Mouse (Mus musculus): ENCODE data around the gene Il9. TPM values are rescaled to one million over a fixed set of nuclear protein-coding genes. Genes with fewer than 3 reads are reported as not detected.
A peak's percentile ranks its signal among the peaks of the same experiment; 100 is the strongest.

Il9 gene
- polyA plus RNA-seq, 1 experiment from 2014 or later: not detected

DNA sequence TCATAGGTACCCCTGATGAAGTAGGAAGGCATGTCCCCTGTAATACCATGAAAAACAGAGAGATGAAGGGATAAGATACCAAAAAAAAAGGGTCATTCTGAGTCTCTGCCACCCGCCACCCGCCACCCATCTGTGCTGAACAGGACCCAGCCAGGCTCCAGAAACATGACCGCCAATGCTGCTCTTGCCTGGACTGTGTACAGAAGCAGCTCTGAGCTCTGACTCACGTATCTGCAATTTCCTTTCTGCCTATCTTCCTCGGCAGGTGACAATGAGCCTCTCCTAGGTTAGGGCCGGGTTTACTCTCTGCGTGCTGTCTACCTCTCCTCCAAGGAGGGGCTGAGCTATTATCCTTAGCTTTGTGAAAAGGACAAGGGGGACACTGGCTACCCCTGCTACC lies 38.6 kb downstream of the Il9 start:
- 80% methylated on average over 7 of the region's 7 CpGs for WGBS
- no peaks in the 10 kb centered on the region for H3K36me3 ChIP-seq
- H3K27me3 ChIP-seq (replicated peaks): peaks cover 26% of the 10 kb centered on the region
- H3K9me3 ChIP-seq (replicated peaks): no peaks in the 10 kb centered on the region
- no peak overlapping the region for H3K4me2 ChIP-seq
- H3K9ac ChIP-seq (replicated peaks): no peak overlapping the region
- no peak overlapping the region for H3K27ac ChIP-seq (replicated peaks)
- H3K4me3 ChIP-seq (replicated peaks): no peak overlapping the region
- peaks cover 8% of the 10 kb centered on the region for H3K4me1 ChIP-seq
- no peak for ATAC-seq (ENCODE audit: low FRiP score)

DNA sequence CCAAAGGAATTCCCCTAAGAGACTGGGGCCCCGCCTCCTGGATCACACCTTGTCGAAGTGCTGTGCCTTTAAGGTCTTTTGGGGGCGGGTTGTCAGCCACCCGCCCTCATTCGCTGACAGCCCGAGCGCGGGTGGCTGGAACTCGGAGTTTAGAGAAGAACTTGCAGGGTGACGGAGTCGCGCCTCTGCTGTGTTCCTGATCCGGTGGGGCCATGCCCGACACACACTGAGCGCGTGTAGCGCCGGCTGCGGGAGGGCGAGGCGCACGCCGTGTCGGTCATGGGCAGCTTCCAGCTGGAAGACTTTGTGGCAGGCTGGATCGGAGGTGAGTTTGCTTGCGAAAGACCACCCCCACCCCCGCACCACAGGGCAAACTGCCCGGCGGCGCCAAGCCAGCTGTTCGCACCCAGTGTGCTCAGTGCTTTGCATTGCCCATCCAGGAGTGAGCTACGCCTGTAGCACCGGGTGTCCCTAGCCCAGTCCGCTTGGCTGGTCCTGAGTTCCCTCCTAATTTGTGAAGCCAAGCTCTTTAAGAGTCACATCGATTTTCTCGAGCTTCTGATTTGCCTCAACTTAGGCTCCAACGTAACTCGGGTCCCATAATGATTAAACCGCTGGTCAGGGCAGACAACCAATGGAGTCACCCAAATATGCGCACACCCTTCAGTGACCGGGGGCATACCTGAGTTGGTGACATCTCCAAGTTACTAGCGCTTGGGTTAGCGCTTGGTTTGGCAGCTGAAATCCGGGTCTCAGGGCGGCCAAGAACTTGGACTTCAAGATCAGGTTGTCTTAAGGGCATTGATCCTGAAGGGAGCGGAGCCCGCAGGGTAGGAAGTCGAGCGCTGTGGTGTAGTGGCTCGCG lies 43.6 kb downstream of the Il9 start, which contains the start of gene Slc25a48:
Gene Slc25a48 (plus strand): TSS at position 145 of the 865 bp plus-strand sequence.
- H3K4me3 ChIP-seq (replicated peaks): peak within 1 kb of the TSS; percentile 34
- H3K9me3 ChIP-seq (replicated peaks): no peaks in the 10 kb centered on the region
- peaks cover 27% of the 10 kb centered on the region for H3K4me1 ChIP-seq
- 0 out of 2 replicates have a peak within 1 kb of the TSS, but pooled peaks have one; percentile 28 for H3K9ac ChIP-seq (replicated peaks)
- 3% methylated on average over 51 of the region's 51 CpGs for WGBS
- peaks cover 54% of the 10 kb centered on the region for H3K27me3 ChIP-seq (replicated peaks)
- ATAC-seq (ENCODE audit: low FRiP score): no peak
- no peaks in the 10 kb centered on the region for H3K36me3 ChIP-seq
- peak within 1 kb of the TSS; percentile 67 for H3K4me2 ChIP-seq
- no peak within 1 kb of the TSS for H3K27ac ChIP-seq (replicated peaks)

DNA sequence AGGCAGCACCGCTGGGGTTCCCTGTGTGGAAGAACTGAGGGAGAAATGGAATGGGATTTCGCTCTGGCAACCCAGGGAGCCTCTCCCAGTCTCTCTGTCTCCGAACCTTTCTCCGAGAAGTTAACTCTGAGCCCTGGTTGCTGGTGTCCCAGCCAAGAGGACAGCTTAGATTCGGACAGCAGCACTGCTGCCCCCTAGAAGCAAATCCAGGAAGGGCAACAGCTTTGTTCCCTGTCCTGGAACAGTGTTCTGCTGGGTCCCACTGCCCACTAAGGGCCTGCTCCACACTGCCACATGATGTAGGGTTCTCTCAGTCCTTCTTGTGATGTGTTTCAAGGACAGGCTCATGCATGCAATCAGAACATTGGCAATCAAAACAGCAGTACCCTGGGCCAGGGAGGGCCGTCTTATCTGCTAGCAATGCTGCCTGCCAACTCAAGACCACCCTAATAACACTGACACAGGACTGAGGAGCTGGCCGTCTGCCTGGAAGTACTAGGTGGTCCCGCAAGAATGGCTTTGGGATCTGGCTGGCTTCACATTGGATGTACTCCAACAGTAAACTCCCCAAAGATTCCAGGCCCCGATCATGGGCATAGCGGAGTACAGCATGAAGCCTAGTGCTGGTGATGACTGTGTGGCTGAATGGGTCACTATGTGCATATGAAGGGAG lies 46.3 kb downstream of the Il9 start:
- no peaks in the 10 kb centered on the region for H3K36me3 ChIP-seq
- no peaks in the 10 kb centered on the region for H3K9me3 ChIP-seq (replicated peaks)
- no peak overlapping the region for H3K27ac ChIP-seq (replicated peaks)
- H3K27me3 ChIP-seq (replicated peaks): peaks cover 52% of the 10 kb centered on the region
- peaks cover 29% of the 10 kb centered on the region for H3K4me1 ChIP-seq
- no peak for ATAC-seq (ENCODE audit: low FRiP score)
- 61% methylated on average over 10 of the region's 10 CpGs for WGBS
- H3K4me3 ChIP-seq (replicated peaks): no peak overlapping the region
- H3K9ac ChIP-seq (replicated peaks): no peak overlapping the region
- no peak overlapping the region for H3K4me2 ChIP-seq

- H3K36me3 ChIP-seq: no peaks in the 10 kb centered on the region
- H3K4me2 ChIP-seq: no peak overlapping the region
- H3K4me3 ChIP-seq (replicated peaks): no peak overlapping the region
- 82% methylated on average over 9 of the region's 9 CpGs for WGBS
- ATAC-seq (ENCODE audit: low FRiP score): no peak
- peaks cover 29% of the 10 kb centered on the region for H3K4me1 ChIP-seq
- no peak overlapping the region for H3K27ac ChIP-seq (replicated peaks)
- no peaks in the 10 kb centered on the region for H3K9me3 ChIP-seq (replicated peaks)
- H3K9ac ChIP-seq (replicated peaks): no peak overlapping the region
- H3K27me3 ChIP-seq (replicated peaks): peaks cover 44% of the 10 kb centered on the region
Measured at GRCm38 (mm10) chr13:56434311-56434751, 47.7 kb downstream of the Il9 start.

DNA sequence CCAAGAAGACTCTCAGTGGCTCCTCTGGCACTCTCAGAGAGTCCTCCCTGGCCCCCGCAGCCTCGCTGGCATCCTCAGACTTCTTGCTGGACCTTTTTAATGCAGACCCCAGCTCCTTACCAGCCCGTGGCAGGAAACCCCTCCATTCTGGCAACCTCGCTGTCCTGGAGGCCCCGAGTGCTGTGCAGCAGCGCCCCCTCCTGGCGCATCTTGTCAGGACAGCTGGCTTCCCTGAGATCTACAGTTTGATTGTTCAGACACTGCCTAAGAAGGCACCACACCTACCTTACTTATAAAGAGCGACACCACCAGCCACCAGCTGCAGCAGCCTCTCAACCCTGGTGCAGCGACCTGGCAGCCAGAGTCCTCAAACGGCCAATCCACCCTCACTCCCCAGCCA lies 48.6 kb downstream of the Il9 start:
- ATAC-seq (ENCODE audit: low FRiP score): no peak
- H3K27me3 ChIP-seq (replicated peaks): peaks cover 35% of the 10 kb centered on the region
- no peaks in the 10 kb centered on the region for H3K36me3 ChIP-seq
- H3K4me3 ChIP-seq (replicated peaks): no peak overlapping the region
- peaks cover 22% of the 10 kb centered on the region for H3K4me1 ChIP-seq
- no peak overlapping the region for H3K27ac ChIP-seq (replicated peaks)
- no peak overlapping the region for H3K4me2 ChIP-seq
- 14% methylated on average over 10 of the region's 10 CpGs for WGBS
- H3K9ac ChIP-seq (replicated peaks): no peak overlapping the region
- no peaks in the 10 kb centered on the region for H3K9me3 ChIP-seq (replicated peaks)

DNA sequence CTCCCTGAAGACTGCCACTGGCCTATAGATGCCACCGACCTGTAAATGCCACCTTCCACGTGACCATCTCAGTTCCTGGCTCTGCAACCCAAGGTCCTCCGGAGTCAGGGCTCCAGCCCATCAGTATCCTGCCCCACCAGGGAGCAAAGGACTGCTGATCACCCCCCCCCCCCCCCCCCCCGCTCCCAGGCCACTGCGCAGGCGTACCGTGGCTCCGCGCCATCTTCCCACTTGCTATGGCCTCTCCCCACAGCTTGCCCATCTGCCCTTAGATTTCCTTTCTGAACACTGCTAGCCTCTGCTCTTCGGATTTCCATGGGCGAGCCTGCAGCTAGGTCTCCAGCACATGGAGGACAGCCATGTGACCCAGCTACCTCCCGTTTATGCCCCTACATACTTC lies 49.5 kb downstream of the Il9 start:
- H3K9me3 ChIP-seq (replicated peaks): no peaks in the 10 kb centered on the region
- H3K4me3 ChIP-seq (replicated peaks): no peak overlapping the region
- H3K27ac ChIP-seq (replicated peaks): no peak overlapping the region
- H3K4me1 ChIP-seq: 0 out of 2 replicates have a peak, but pooled peaks cover 14% of the 10 kb centered on the region
- H3K9ac ChIP-seq (replicated peaks): no peak overlapping the region
- peaks cover 26% of the 10 kb centered on the region for H3K27me3 ChIP-seq (replicated peaks)
- WGBS: 72% methylated on average over 10 of the region's 12 CpGs
- ATAC-seq (ENCODE audit: low FRiP score): no peak
- H3K36me3 ChIP-seq: no peaks in the 10 kb centered on the region
- no peak overlapping the region for H3K4me2 ChIP-seq

Other genes with a start within 250 kb of the Il9 start
- 0.18 TPM in 1 of 2 replicates, not detected in the other for gene Neurog1, start 230.1 kb downstream of the Il9 start, polyA plus RNA-seq (2015; fragmentation: Nextera tagmentation; extraction: Ambion mirVana)
- 3.9 and 4.9 TPM in 2 replicates for gene Cxcl14, start 185.7 kb downstream of the Il9 start, polyA plus RNA-seq (2015; fragmentation: Nextera tagmentation; extraction: Ambion mirVana)
- not detected in 2 replicates for gene Gm3045, start 55.7 kb downstream of the Il9 start, polyA plus RNA-seq (2015; fragmentation: Nextera tagmentation; extraction: Ambion mirVana)
- gene Slc25a48, start 43.9 kb downstream of the Il9 start, polyA plus RNA-seq (2015; fragmentation: Nextera tagmentation; extraction: Ambion mirVana): 0.05 and 0.06 TPM in 2 replicates
- 3.0 and 4.4 TPM in 2 replicates for gene Fbxl21, start 40.2 kb upstream of the Il9 start, polyA plus RNA-seq (2015; fragmentation: Nextera tagmentation; extraction: Ambion mirVana)
- 0.37 TPM in 1 of 2 replicates, not detected in the other for gene Lect2, start 66.3 kb upstream of the Il9 start, polyA plus RNA-seq (2015; fragmentation: Nextera tagmentation; extraction: Ambion mirVana)
- gene Tgfbi, start 127.3 kb upstream of the Il9 start, polyA plus RNA-seq (2015; fragmentation: Nextera tagmentation; extraction: Ambion mirVana): 7.7 and 26.4 TPM in 2 replicates
- gene Smad5, start 220.8 kb upstream of the Il9 start, polyA plus RNA-seq (2015; fragmentation: Nextera tagmentation; extraction: Ambion mirVana): 16.3 and 19.0 TPM in 2 replicates